Mouse (Mus musculus): Measurements from ENCODE around the gene Pi4kb.

The Pi4kb gene

GRCm38 (mm10) chr3:94953764-94954616 lies 20.5 kb upstream of the Pi4kb start, which contains the start of gene Rfx5:
Gene Rfx5, plus strand, starts transcription at chr3:94954075.
- peak; percentile 87 to 90 for DNase-seq (ENCODE audit: low spot score in 2 of 2)

GRCm38 (mm10) chr3:94958295-94958694 lies 16.2 kb upstream of the Pi4kb start:
- DNase-seq (ENCODE audit: low spot score in 2 of 2) = no peak

- no peak for DNase-seq (ENCODE audit: low spot score in 2 of 2)
These were observed 14.7 kb upstream of the Pi4kb start for GRCm38 (mm10) chr3:94959871-94960270.

GRCm38 (mm10) chr3:94960322-94960721 lies 14.2 kb upstream of the Pi4kb start:
- no peak for DNase-seq (ENCODE audit: low spot score in 2 of 2)

- no peak for DNase-seq (ENCODE audit: low spot score in 2 of 2)
These were observed 9.5 kb upstream of the Pi4kb start for GRCm38 (mm10) chr3:94964989-94965388.

GRCm38 (mm10) chr3:94965878-94966277 lies 8.7 kb upstream of the Pi4kb start:
- no peak for DNase-seq (ENCODE audit: low spot score in 2 of 2)

GRCm38 (mm10) chr3:94972552-94972951 lies 2.0 kb upstream of the Pi4kb start:
- no peak for DNase-seq (ENCODE audit: low spot score in 2 of 2)

GRCm38 (mm10) chr3:94973620-94974019 lies 911 bp upstream of the Pi4kb start:
- DNase-seq (ENCODE audit: low spot score in 2 of 2) = no peak

- DNase-seq (ENCODE audit: low spot score in 2 of 2) = no peak
These were observed 454 bp upstream of the Pi4kb start for GRCm38 (mm10) chr3:94974026-94974527.

GRCm38 (mm10) chr3:94984312-94984711 lies 9.8 kb downstream of the Pi4kb start:
- DNase-seq (ENCODE audit: low spot score in 2 of 2) = no peak

GRCm38 (mm10) chr3:94985513-94985912 lies 11.0 kb downstream of the Pi4kb start:
- DNase-seq (ENCODE audit: low spot score in 2 of 2) = no peak

GRCm38 (mm10) chr3:94987578-94987977 lies 13.0 kb downstream of the Pi4kb start:
- DNase-seq (ENCODE audit: low spot score in 2 of 2) = no peak

GRCm38 (mm10) chr3:94989159-94989761 lies 14.7 kb downstream of the Pi4kb start:
- DNase-seq (ENCODE audit: low spot score in 2 of 2) = no peak

GRCm38 (mm10) chr3:94996946-94997345 lies 22.4 kb downstream of the Pi4kb start:
- DNase-seq (ENCODE audit: low spot score in 2 of 2) = peak in 1 of 2 experiments; percentile 80

GRCm38 (mm10) chr3:95002569-95002968 lies 28.0 kb downstream of the Pi4kb start:
- DNase-seq (ENCODE audit: low spot score in 2 of 2) = no peak

- DNase-seq (ENCODE audit: low spot score in 2 of 2) = no peak
These were observed 28.7 kb downstream of the Pi4kb start for GRCm38 (mm10) chr3:95003273-95003672.

- DNase-seq (ENCODE audit: low spot score in 2 of 2) = no peak
These were observed 31.1 kb downstream of the Pi4kb start for GRCm38 (mm10) chr3:95005651-95006050.

- DNase-seq (ENCODE audit: low spot score in 2 of 2) = no peak
These were observed 33.2 kb downstream of the Pi4kb start for GRCm38 (mm10) chr3:95007706-95008105.

GRCm38 (mm10) chr3:95010396-95010795 lies 35.9 kb downstream of the Pi4kb start:
- no peak for DNase-seq (ENCODE audit: low spot score in 2 of 2)

- no peak for DNase-seq (ENCODE audit: low spot score in 2 of 2)
These were observed 38.5 kb downstream of the Pi4kb start for GRCm38 (mm10) chr3:95012982-95013381.

GRCm38 (mm10) chr3:95013699-95014427 lies 39.3 kb downstream of the Pi4kb start:
- DNase-seq (ENCODE audit: low spot score in 2 of 2) = no peak
